Comparison of ENCODE assay signal across 7 mouse cellular contexts in genomic region chr5:134455914-134456423, GRCm38 (mm10). TPM values are rescaled to one million over a fixed set of nuclear protein-coding genes. Genes with fewer than 3 reads are reported as not detected.
A peak's percentile ranks its signal among the peaks of the same experiment; 100 is the strongest.
DNase-seq lines count a peak whose midpoint lies in the region; ATAC-seq lines count a peak whose summit lies in the region.

No protein-coding gene starts in this region.

- peak; percentile 85 for DNase-seq in ES-CJ7 (ENCODE audit: low read depth, low spot score)
- DNase-seq in adrenal gland, postnatal 10 days, result peak; percentile 77
- DNase-seq in embryonic facial prominence, embryonic 10.5 days (ENCODE audit: low spot score), result peak; percentile 78
- peak; percentile 43 to 45 for DNase-seq in left cerebral cortex, postnatal 25 days (ENCODE audit: low spot score in 2 of 2)

- H3K4me3 ChIP-seq in embryonic facial prominence, embryonic 10.5 days, result peak overlapping the region; percentile 86
- peak overlapping the region; percentile 85 for H3K4me3 ChIP-seq in stomach, embryonic 14.5 days (ENCODE audit: low read depth, low read length)

- peak overlapping the region; percentile 99 for H3K27ac ChIP-seq in embryonic facial prominence, embryonic 10.5 days (replicated peaks)
- H3K27ac ChIP-seq in stomach, embryonic 14.5 days (ENCODE audit: low read length), result peak overlapping the region; percentile 89

- H3K36me3 ChIP-seq in embryonic facial prominence, embryonic 10.5 days (replicated peaks), result peaks cover 34% of the 10 kb centered on the region
- H3K36me3 ChIP-seq in stomach, embryonic 14.5 days (ENCODE audit: control insufficient read depth, insufficient read depth, low read length), result peaks cover 2% of the 10 kb centered on the region

- H3K4me2 ChIP-seq in stomach, embryonic 14.5 days (replicated peaks; ENCODE audit: low read depth, low read length), result peak overlapping the region; percentile 92

- no peaks in the 10 kb centered on the region for H3K27me3 ChIP-seq in embryonic facial prominence, embryonic 10.5 days (replicated peaks; ENCODE audit: low read depth, poor library complexity, severe bottlenecking)
- no peaks in the 10 kb centered on the region for H3K27me3 ChIP-seq in stomach, embryonic 14.5 days (ENCODE audit: control insufficient read depth, insufficient read depth, low read length)

- intact Hi-C loops in left cerebral cortex, postnatal 25 days (cut with DNase I), result no loop called here

- peaks cover 8% of the 10 kb centered on the region; the same call in 1 of the 2 replicates for H3K9me3 ChIP-seq in embryonic facial prominence, embryonic 10.5 days
- H3K9me3 ChIP-seq in stomach, embryonic 14.5 days (ENCODE audit: control insufficient read depth, low read depth, low read length), result peaks cover 6% of the 10 kb centered on the region; the same call in 1 of the 2 replicates

- H3K9ac ChIP-seq in stomach, embryonic 14.5 days (replicated peaks; ENCODE audit: low read depth, low read length), result peak overlapping the region; percentile 87

- peak; percentile 18 to 33; a peak in 1 of 4 replicates for ATAC-seq in hematopoietic stem cell, adult 5-6 weeks (replicated peaks in 1 of 2; ENCODE audit: insufficient read depth in 1 of 2, low FRiP score in 2 of 2, low TSS enrichment in 1 of 2, low read depth in 1 of 2, poor library complexity in 2 of 2, severe bottlenecking in 2 of 2)
- ATAC-seq in megakaryocyte progenitor cell, adult 5-6 weeks (replicated peaks; ENCODE audit: poor library complexity), result peak; percentile 18; the same call in 1 of the 2 replicates
- peak; percentile 57; the same call in 1 of the 2 replicates for ATAC-seq in stomach, embryonic 14.5 days (ENCODE audit: insufficient number of reproducible peaks, insufficient read depth, low FRiP score, low read depth)

- under 1% methylated on average over 17 of the region's 17 CpGs for WGBS in embryonic facial prominence, embryonic 10.5 days
- under 1% methylated on average over 15 of the region's 17 CpGs for WGBS in stomach, embryonic 14.5 days

- peaks cover 26% of the 10 kb centered on the region for H3K4me1 ChIP-seq in embryonic facial prominence, embryonic 10.5 days
- peaks cover 19% of the 10 kb centered on the region; the same call in 1 of the 2 replicates for H3K4me1 ChIP-seq in stomach, embryonic 14.5 days (ENCODE audit: control insufficient read depth, insufficient read depth, low read length)

RNA-seq across cellular contexts. Expression of gene Gtf2ird1, which starts 0.5 kb away (rescaled TPM):
- total RNA-seq in adrenal gland, postnatal 10 days (2021), result 100 to 1,000 TPM in 1 of 2 experiments, 10 to 100 TPM in 1; 69.8 to 112 TPM
- polyA plus RNA-seq in embryonic facial prominence, embryonic 10.5 days (2016; fragmentation: Nextera tagmentation; extraction: Ambion mirVana), result 114 and 122 TPM in 2 replicates
- total RNA-seq in hematopoietic stem cell, adult 5-6 weeks (2017), result 28.3 and 40.4 TPM in 2 replicates
- total RNA-seq in left cerebral cortex, postnatal 25 days (2021), result 10 to 100 TPM; 42.5 to 43.7 TPM
- 21.9 and 28.4 TPM in 2 replicates for total RNA-seq in megakaryocyte progenitor cell, adult 5-6 weeks (2015)
- 14.5 and 18.2 TPM in 2 replicates for total RNA-seq in megakaryocyte progenitor cell, adult 5-6 weeks (2017)
- polyA plus RNA-seq in stomach, embryonic 14.5 days (2014; fragmentation: Nextera tagmentation; extraction: Ambion mirVana), result 107 and 112 TPM in 2 replicates

Comparison
In these comparisons a context has a peak if more than half of its experiments do, and no peak if none do; other contexts are left out.
1. Peak in every context shown above with its lines: DNase-seq, ATAC-seq, H3K4me3 ChIP-seq and H3K27ac ChIP-seq.